Mouse (Mus musculus) cerebellum, adult 2 months (tissue): ENCODE results near the gene Rgs7bp.

ENCODE experiments used
- CTCF ChIP-seq: fragments of 200-500 bp; IDR thresholded peaks from 2 replicates; pipeline ENCODE4 v1.5.1; 2011; ENCODE audit warnings: low read depth, mild to moderate bottlenecking, control low read depth, low read length, moderate library complexity, borderline replicate concordance; ENCODE audit not compliant: insufficient read depth
- POLR2A ChIP-seq: fragments of 200-500 bp; IDR thresholded peaks from 2 replicates; pipeline ENCODE4 v1.6.1; 2011; ENCODE audit warnings: low read length, control low read depth, borderline replicate concordance; ENCODE audit not compliant: insufficient read depth

DNA sequence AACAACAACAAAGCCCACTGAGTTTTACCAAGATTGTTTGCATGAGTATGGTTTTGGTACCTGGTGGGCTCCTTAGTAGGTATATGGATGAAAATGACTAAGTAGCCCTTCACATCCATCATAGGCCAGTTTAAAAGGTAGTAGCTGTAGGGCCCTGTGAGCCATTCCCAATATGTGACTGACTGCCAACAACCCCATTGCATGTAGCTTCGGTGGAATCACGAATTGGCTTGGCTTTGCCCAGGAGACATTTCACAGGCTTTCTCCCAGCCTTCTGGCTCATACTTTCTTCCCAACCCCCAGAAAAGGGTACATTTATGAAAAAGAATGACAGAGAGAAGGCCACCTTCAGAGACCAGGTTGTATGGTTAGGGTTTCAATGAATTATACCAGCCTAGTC, 45.8 kb downstream of the Rgs7bp start:
- TF ChIP-seq POLR2A (no peak), CTCF (no peak)
